Mouse (Mus musculus) midbrain, embryonic 11.5 days (tissue): ENCODE data around the gene Akirin2. TPM values are rescaled to one million over a fixed set of nuclear protein-coding genes. Genes with fewer than 3 reads are reported as not detected.

Experiments
- ATAC-seq: fragments of 200-750 bp; cut with Nextera tagmentation; 2 replicates; pipeline ENCODE4 v1.8.0; 2017; ENCODE audit warnings: moderate TSS enrichment, moderate library complexity; ENCODE audit not compliant: low FRiP score
- DNase-seq: peaks from one replicate; pipeline ENCODE4 v3.0.0; 2015; ENCODE audit warnings: low spot score; ENCODE audit errors: missing footprints
- H3K27ac ChIP-seq: fragments of 300-500 bp; sonication (generic); 2 replicates; pipeline ENCODE4 v1.5.1; 2014; ENCODE audit warnings: low read depth, low read length
- H3K27me3 ChIP-seq: fragments of 300-500 bp; sonication (generic); 2 replicates; pipeline ENCODE4 v1.6.1; 2014; ENCODE audit warnings: mild to moderate bottlenecking, low read length, moderate library complexity, mixed read lengths; ENCODE audit not compliant: control insufficient read depth, insufficient read depth
- H3K36me3 ChIP-seq: fragments of 300-500 bp; sonication (generic); 2 replicates; pipeline ENCODE4 v1.6.1; 2014; ENCODE audit warnings: mild to moderate bottlenecking, low read length, moderate library complexity, mixed read lengths; ENCODE audit not compliant: control insufficient read depth, insufficient read depth
- H3K4me1 ChIP-seq: fragments of 300-500 bp; sonication (generic); 2 replicates; pipeline ENCODE4 v1.6.1; 2014; ENCODE audit warnings: low read length; ENCODE audit not compliant: control insufficient read depth, insufficient read depth
- H3K4me2 ChIP-seq: fragments of 300-500 bp; sonication (generic); 2 replicates; pipeline ENCODE4 v1.6.1; 2014; ENCODE audit warnings: mild to moderate bottlenecking, moderate library complexity
- H3K4me3 ChIP-seq: fragments of 300-500 bp; sonication (generic); 2 replicates; pipeline ENCODE4 v1.5.1; 2014; ENCODE audit warnings: low read depth, low read length
- H3K9ac ChIP-seq: fragments of 300-500 bp; sonication (generic); 2 replicates; pipeline ENCODE4 v1.6.1; 2014; ENCODE audit warnings: low read length
- H3K9me3 ChIP-seq: fragments of 300-500 bp; sonication (generic); 2 replicates; pipeline ENCODE4 v1.6.1; 2016; ENCODE audit warnings: low read length; ENCODE audit not compliant: control insufficient read depth
- WGBS: fragments of 180-500 bp; shearing (Covaris S2); extraction: QIAGEN DNeasy Blood & Tissue Kit; methylation state at CpG from one replicate; pipeline ENCODE4 v1.1.7; 2014; 5-methylcytosine and 5-hydroxymethylcytosine counted together
- polyA plus RNA-seq: library from polyadenylated mRNA; unstranded; fragments of >200 nt; fragmentation: Nextera tagmentation; extraction: Ambion mirVana; gene quantifications from 2 replicates; pipeline ENCODE4 v1.2.1, GENCODE M21; 2014

Akirin2 gene
- 98.7 and 100.0 TPM in 2 replicates for polyA plus RNA-seq

DNA sequence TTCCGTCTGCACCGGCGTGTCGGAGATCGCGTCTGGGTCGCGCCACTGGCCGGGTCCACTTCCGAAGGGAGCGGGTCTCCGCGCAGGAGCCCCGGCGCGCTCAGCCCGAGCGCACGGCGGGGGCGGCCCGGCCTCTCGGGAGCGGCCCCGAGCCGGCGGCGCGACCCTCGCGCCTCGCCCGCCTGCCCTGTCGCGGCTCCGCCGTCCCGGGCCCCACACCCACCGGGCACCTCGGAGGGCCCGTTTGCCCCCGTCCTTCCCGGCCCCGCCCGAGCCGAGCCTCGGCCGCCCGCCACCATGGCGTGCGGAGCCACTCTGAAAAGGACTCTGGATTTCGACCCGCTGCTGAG lies at the start of gene Akirin2:
Gene Akirin2 (plus strand): TSS at position 190 of the 350 bp plus-strand sequence.
- ATAC-seq (no peak; the same call in 1 of the 2 replicates), DNase-seq (no peak)
- peaks cover 11% of the 10 kb centered on the region; the same call in 1 of the 2 replicates for H3K4me1 ChIP-seq
- H3K4me3 ChIP-seq, result peak within 1 kb of the TSS; percentile 99
- no peaks in the 10 kb centered on the region for H3K36me3 ChIP-seq
- peak within 1 kb of the TSS; percentile 98 for H3K9ac ChIP-seq
- WGBS, result under 1% methylated on average over 51 of the region's 53 CpGs
- H3K27ac ChIP-seq, result peak within 1 kb of the TSS; percentile 81
- H3K27me3 ChIP-seq, result no peaks in the 10 kb centered on the region
- peak within 1 kb of the TSS; percentile 72 for H3K4me2 ChIP-seq
- no peaks in the 10 kb centered on the region for H3K9me3 ChIP-seq

- H3K4me3 ChIP-seq, result no peak overlapping the region
- ATAC-seq, result no peak
- H3K36me3 ChIP-seq, result no peaks in the 10 kb centered on the region; the same call in 1 of the 2 replicates
- H3K27ac ChIP-seq, result no peak overlapping the region
- DNase-seq, result no peak
- H3K4me2 ChIP-seq, result no peak overlapping the region
- 84% methylated on average over 3 of the region's 3 CpGs for WGBS
- peaks cover 3% of the 10 kb centered on the region; the same call in 1 of the 2 replicates for H3K9me3 ChIP-seq
- H3K4me1 ChIP-seq, result no peaks in the 10 kb centered on the region
- no peak overlapping the region for H3K9ac ChIP-seq
- no peaks in the 10 kb centered on the region for H3K27me3 ChIP-seq
These were observed 40.4 kb upstream of the Akirin2 start for GRCm38 (mm10) chr4:34510305-34510704.

- 89% methylated on average over 3 of the region's 3 CpGs for WGBS
- Histone ChIP-seq H3K27ac (no peak overlapping the region), H3K9ac (no peak overlapping the region), H3K4me1 (no peaks in the 10 kb centered on the region), H3K9me3 (no peaks in the 10 kb centered on the region), H3K27me3 (no peaks in the 10 kb centered on the region), H3K36me3 (no peaks in the 10 kb centered on the region), H3K4me2 (no peak overlapping the region), H3K4me3 (no peak overlapping the region)
- DNase-seq, result no peak
- no peak for ATAC-seq
These were observed 27.9 kb upstream of the Akirin2 start for GRCm38 (mm10) chr4:34522846-34523245.

- H3K36me3 ChIP-seq, result no peaks in the 10 kb centered on the region
- H3K27ac ChIP-seq, result no peak overlapping the region
- H3K9me3 ChIP-seq, result no peaks in the 10 kb centered on the region
- no peak overlapping the region for H3K4me2 ChIP-seq
- DNase-seq, result no peak
- H3K4me1 ChIP-seq, result no peaks in the 10 kb centered on the region
- ATAC-seq, result no peak
- H3K4me3 ChIP-seq, result no peak overlapping the region
- H3K9ac ChIP-seq, result no peak overlapping the region
- no peaks in the 10 kb centered on the region for H3K27me3 ChIP-seq
- WGBS, result 93% methylated on average over 4 of the region's 4 CpGs
These were observed 27.2 kb upstream of the Akirin2 start for GRCm38 (mm10) chr4:34523586-34523985.

DNA sequence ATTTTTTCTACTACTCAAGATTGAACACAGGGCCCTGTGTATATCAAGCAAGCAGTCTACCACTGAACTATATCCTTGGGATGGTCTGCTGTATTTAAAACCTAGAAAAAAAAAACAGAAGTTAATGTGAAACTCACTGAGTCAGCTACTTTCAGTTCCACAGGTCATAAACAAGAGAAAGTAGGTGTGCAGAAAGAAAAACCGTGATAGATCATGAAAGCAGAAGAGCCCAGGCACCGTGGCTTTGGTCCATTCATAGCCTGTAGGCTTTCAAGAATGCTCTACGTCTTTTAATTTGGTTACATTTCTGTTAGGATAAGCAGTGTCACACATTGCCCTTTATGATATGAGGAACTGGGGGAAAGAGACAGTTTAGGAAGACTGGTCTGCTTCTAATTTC lies 24.0 kb upstream of the Akirin2 start:
- Histone ChIP-seq H3K27ac (no peak overlapping the region), H3K4me3 (no peak overlapping the region), H3K4me2 (no peak overlapping the region), H3K36me3 (no peaks in the 10 kb centered on the region), H3K4me1 (no peaks in the 10 kb centered on the region), H3K9me3 (no peaks in the 10 kb centered on the region), H3K9ac (no peak overlapping the region), H3K27me3 (no peaks in the 10 kb centered on the region)
- WGBS, result 81% methylated on average over 3 of the region's 3 CpGs
- DNase-seq (no peak), ATAC-seq (no peak)

GRCm38 (mm10) chr4:34528430-34529100 lies 22.2 kb upstream of the Akirin2 start:
- no peak for ATAC-seq
- DNase-seq, result no peak

GRCm38 (mm10) chr4:34529379-34529778 lies 21.4 kb upstream of the Akirin2 start:
- H3K4me2 ChIP-seq, result no peak overlapping the region
- no peak for ATAC-seq
- H3K27me3 ChIP-seq, result no peaks in the 10 kb centered on the region
- H3K36me3 ChIP-seq, result no peaks in the 10 kb centered on the region
- no peak overlapping the region for H3K4me3 ChIP-seq
- no peaks in the 10 kb centered on the region for H3K9me3 ChIP-seq
- no peak overlapping the region for H3K9ac ChIP-seq
- no peaks in the 10 kb centered on the region for H3K4me1 ChIP-seq
- no peak for DNase-seq
- H3K27ac ChIP-seq, result no peak overlapping the region
- WGBS, result 82% methylated on average over 4 of the region's 4 CpGs

More at GRCm38 (mm10) chr4:34528430-34529100, 22.2 kb upstream of the Akirin2 start:
- H3K4me2 ChIP-seq, result no peak overlapping the region
- no peaks in the 10 kb centered on the region for H3K9me3 ChIP-seq
- no peak overlapping the region for H3K9ac ChIP-seq
- H3K27me3 ChIP-seq, result no peaks in the 10 kb centered on the region
- H3K4me3 ChIP-seq, result no peak overlapping the region
- H3K27ac ChIP-seq, result no peak overlapping the region
- no peaks in the 10 kb centered on the region for H3K36me3 ChIP-seq
- 79% methylated on average over 1 of the region's 1 CpGs for WGBS
- no peaks in the 10 kb centered on the region for H3K4me1 ChIP-seq

DNA sequence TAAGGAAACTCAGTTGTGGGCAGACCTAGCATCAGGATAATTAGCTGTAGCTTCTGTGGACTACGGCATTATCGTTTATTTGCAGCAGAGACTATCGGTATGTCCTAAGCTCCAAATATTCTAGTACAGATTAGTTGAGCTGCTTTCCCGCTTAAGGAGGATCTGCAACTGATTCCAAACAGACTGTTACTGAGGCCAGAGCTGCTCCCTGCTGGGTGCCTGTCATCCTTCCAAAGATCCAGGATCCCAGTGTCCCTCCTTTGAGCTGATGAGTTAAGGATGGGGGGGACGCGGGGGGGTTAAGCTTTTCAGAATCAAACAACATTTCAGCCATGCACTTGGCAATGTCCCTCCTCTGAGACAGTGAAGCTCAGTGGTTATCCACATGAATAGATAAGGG lies 20.8 kb upstream of the Akirin2 start:
- Histone ChIP-seq H3K27ac (no peak overlapping the region), H3K4me2 (no peak overlapping the region), H3K9ac (no peak overlapping the region), H3K4me1 (no peaks in the 10 kb centered on the region), H3K4me3 (no peak overlapping the region), H3K27me3 (no peaks in the 10 kb centered on the region), H3K36me3 (no peaks in the 10 kb centered on the region), H3K9me3 (no peaks in the 10 kb centered on the region)
- WGBS, result 82% methylated on average over 6 of the region's 6 CpGs
- ATAC-seq (no peak), DNase-seq (no peak)

GRCm38 (mm10) chr4:34549981-34550747 lies 573 bp upstream of the Akirin2 start:
- DNase-seq, result peak; percentile 100
- Histone ChIP-seq H3K27me3 (no peaks in the 10 kb centered on the region), H3K4me2 (peak overlapping the region; percentile 72), H3K4me3 (peak overlapping the region; percentile 99), H3K9me3 (no peaks in the 10 kb centered on the region), H3K4me1 (peaks cover 7% of the 10 kb centered on the region; the same call in 1 of the 2 replicates), H3K36me3 (no peaks in the 10 kb centered on the region), H3K27ac (peak overlapping the region; percentile 81), H3K9ac (peak overlapping the region; percentile 98)
- 3% methylated on average over 38 of the region's 38 CpGs for WGBS
- ATAC-seq, result peak; percentile 94
